Mouse (Mus musculus) spleen, adult 2 months (tissue): ENCODE measurements around the gene Nmrk2.

Experiments
- CTCF ChIP-seq: fragments of 200-500 bp; IDR thresholded peaks from 2 replicates; pipeline ENCODE4 v1.5.1; 2011; ENCODE audit warnings: mild to moderate bottlenecking, inconsistent platforms; ENCODE audit not compliant: insufficient read depth, insufficient read length, insufficient replicate concordance; ENCODE audit errors: extremely low read depth
- POLR2A ChIP-seq: fragments of 200-500 bp; IDR thresholded peaks from 2 replicates; pipeline ENCODE4 v1.6.1; 2011; ENCODE audit warnings: low read depth, low read length, inconsistent platforms

- no peak for TF ChIP-seq CTCF
- no peak for TF ChIP-seq POLR2A
Measured at GRCm38 (mm10) chr10:81165118-81165517, 36.7 kb downstream of the Nmrk2 start.
